Mouse (Mus musculus) gonadal fat pad, adult 2 months (tissue): ENCODE measurements around the gene Renbp. TPM values are rescaled to one million over a fixed set of nuclear protein-coding genes. Genes with fewer than 3 reads are reported as not detected.

Experiments used
- DNase-seq: peaks from one replicate; pipeline ENCODE4 v3.0.0-alpha.2; 2012; ENCODE audit warnings: low read depth
- polyA plus RNA-seq: library from polyadenylated mRNA; depleted of rRNA; stranded (reverse); fragments of >200 nt; gene quantifications from 2 replicates; pipeline ENCODE4 v1.2.3, GENCODE M21; 2012; rRNA removed

The Renbp gene
- 33.3 and 35.8 TPM in 2 replicates for polyA plus RNA-seq

DNA sequence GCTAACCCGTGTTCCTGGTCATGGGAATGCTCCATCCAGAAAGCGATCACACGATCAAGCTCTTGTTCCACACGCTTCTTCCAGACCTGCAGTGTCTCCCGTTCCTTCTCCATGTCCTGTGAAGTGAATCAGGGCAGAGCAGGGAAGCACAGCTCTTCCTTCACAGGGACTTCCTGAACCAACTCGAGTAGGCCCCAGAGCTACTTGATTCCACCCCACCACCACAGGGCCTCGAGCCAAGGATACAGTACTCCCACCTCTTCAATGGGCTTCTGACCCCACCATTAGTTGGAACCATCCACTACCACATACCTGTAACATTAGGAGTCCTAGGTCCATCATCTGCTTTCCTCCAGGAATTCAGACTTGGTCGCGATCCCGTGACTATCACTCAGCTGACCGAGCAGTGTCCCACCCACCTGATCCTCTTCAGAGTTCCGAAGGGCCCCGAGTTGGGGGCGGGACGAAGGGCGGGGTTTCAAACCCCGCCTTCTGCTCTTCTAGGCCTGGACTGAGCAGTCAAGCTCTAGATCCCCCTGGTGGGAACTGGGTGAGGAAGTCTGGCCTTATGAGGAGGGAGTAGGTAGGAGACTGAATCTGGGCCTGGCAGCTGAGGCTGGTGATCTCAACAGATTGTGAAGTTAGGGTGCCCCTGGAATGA is at the start of gene Renbp:
Gene Renbp, minus strand, starts transcription at position 449 of the 661 bp plus-strand sequence.
- no peak for DNase-seq

DNA sequence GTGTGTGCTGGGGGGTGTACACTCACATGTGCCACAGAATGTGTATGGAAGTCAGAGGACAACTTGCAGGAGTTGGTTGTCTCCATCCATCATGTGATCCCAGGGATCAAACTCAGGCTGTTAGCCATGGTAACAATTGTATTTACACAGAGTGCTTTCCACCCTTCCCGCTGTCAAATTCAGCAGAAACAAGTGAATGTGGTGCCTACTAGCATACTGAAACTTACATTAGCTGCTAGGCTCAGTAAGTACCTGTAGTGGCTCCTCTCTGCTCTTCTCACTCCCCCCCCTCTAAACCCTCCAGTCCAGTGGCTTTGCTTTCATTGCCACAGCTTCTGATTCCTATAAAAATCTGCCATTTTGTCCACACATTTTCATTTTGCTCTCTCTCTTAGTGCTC is 47.1 kb upstream of the Renbp start:
- no peak for DNase-seq

DNA sequence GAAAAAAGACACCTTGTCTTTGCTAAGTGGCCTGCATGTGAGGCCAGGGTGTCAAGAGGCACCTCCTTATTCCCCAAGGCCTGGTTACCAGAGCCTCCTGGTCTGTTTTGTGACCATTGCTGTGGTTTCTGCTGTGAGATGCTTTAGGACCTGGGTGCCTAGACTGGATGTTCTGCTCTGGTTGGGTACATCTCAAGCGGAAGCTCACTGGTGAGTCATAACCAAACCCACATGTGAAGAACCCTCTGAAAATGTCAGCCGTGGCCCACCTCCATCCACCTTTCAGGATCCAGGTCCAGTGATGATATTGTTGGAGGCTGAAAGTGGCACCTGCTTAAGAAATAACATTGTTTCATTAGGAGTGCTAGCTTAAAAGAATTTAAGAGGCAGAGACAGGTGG is 45.6 kb upstream of the Renbp start:
- no peak for DNase-seq

DNA sequence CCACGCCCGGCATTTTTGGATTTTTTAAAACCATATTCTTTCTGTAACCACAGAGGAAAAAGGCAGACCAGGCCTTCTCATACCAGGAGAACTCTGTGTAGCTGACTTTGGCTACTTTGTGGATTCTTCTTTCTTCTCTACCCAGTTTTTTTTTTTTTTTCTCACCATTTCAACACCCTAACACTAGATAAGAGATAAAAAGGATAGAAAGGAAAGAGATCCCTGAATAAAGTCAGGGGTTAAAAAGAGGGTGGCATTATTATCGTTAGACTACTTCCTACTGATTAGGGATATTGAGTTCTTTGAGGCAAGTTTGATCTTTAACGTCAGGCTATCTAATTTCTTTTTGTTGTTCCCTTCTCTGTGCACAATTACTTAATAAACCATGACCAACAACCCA is 42.1 kb upstream of the Renbp start:
- DNase-seq = no peak

DNA sequence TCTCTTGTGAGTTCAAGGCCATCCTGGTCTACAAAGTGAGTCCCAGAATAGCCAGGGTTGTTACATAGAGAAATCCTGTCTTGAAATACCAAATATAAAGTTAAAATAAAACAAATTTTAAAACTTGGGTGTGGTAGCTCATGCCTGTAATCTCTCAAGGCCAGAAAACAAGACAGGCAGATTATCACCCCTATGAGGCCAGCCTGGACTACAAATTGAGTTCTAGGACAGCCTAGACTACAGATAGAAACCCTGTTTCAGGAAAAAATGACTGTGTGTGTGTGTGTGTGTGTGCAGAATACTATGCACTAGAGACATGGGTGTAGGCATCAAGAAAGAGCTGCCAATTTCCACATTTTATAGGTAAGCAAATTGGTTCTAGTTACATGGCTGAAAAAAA is 40.1 kb upstream of the Renbp start:
- DNase-seq = no peak

DNA sequence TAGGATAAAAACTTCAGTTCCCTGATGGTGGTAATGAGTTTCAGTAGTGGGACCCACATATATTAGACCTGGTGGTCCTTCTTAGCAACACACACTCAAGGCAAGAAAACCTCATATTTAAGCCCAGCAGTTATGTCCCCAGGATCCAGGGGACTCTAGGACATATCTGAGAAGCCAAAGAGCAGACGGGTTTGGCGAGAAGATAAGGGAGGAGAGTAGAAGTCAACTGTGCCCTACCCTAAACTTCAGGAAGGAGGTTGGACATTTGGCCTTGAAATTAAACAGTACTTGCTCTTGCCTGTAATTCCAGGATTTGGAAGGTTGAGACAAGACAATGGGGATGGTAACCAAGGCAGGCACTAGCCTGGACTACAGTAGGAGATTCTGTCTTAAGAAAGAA is 39.1 kb upstream of the Renbp start:
- DNase-seq = no peak

DNA sequence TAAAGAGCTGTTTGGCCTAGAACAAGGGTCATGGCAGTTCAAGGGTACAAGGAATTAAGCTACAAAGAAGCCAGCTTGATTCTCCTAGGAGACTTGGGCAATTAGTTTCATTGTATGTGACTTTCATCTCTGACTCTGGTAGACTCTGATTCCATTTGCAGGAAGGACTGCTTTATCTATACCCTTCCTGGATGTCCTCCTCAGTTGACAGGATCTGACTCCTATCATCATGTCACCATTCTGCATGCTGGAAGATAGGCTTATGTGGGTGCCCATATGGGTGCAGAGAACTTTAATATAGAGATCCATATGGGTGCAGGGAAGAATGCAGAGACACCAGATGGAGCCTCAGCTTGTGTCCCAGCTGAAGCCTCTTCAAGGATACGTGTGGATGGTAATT is 38.5 kb upstream of the Renbp start:
- no peak for DNase-seq

DNA sequence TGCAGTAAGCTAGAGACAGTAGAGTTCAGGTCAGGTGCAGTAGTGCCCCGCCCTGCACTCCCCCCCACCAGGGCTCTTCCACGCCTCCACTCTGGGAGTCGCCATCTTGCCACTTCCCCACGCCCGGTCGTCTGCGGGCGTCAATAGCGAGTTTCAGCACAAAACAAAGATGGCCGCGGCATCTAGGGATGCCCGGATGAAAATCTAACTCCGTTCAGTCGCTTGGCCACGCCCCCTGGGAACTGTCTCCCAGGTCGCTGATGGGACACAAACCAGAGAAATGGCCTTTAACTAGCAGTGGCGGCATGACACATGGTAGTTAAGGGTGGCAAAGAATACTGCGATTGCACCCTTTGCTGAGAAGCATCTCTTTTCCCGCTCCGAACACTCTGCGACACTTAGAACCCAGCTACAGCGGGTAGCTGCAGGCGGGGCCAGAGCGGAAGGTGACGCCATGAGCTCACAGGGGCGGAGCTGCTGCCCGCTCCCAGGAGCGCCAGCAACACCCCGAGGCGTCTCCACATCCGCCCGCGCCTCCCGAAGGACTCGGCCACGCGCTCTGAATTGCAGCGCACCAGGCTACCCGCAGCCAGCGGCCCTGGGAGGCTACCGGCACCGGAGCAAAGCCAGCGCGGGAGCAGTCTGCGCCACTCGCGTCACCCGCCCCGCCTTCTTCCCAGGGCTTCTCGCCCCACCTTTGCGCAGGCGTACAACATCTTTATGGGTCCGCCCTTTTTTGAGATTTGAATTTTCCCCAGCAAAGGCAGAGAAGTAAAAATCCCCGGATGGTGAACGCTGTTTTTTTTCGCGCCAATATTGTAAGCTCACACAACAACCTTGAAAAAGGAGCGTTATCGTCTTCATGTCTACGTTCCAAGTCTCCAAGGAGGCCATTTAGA is 36.8 kb upstream of the Renbp start:
- DNase-seq = peak; percentile 50

DNA sequence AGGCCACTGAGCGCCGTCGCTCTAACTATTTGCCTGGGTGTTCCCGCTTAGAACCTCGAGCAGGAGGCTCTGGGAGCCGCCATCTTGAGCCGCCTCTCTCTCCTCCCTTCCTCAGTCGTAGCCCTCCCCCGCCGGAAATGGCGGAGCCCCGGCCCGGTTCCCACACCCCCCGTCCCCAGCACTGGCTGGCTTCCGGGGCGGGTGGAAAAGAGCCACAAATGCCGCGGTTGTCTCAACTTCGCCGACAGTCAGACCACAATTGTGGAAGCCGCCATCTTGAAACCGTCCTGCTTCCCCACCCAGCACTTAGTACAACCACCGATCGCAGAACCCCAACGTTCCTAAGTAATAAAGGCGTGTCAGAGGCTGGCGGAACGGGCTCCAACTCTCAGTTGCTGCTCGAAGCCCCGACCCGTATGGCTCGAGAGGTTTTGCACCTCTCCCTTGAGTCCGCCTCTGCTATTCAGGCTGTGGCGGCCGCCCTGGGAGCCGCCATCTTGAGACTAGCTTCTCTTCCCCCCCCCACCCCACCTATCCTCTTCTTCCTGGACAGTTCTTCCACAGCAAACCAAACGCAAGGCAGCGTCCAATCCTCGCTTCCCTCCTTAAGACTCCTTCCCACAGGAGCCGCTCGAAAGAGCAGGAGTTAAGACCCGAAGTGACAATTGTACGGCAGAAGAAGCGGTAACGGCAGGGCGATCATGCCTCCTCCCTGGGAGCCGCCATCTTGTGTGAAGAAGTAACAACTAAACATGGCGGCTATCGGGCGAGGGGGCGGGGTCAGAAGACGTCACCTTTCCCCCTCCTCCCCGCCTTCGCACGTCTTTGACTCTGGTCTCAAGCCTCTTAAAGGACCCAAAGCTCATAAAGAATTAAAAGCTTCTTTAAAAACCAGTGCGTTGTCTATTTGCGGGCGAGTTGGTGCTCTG is 35.9 kb upstream of the Renbp start, which contains the start of gene Hcfc1:
Gene Hcfc1, minus strand, starts transcription at position 110 of the 929 bp plus-strand sequence.
- DNase-seq = no peak

DNA sequence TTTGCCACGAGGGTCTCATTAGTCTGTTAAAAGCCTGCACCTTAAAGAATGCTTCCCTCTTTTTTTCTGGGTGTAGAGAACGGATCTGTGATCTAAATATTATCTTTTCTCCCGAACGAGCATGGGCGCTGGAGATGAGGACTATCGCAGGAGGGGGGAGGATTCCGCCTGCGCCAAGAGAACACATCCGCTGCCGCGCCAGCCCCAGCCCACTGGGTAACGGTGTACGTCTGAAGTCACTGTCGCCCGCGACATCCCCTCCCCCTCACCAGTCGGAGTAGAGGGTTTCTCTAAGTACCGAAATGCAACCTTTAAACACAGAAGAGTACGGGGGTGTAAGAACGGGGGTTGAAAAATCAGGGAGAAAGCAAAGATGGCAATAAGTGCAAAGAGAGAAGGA is 34.7 kb upstream of the Renbp start:
- DNase-seq = no peak

DNA sequence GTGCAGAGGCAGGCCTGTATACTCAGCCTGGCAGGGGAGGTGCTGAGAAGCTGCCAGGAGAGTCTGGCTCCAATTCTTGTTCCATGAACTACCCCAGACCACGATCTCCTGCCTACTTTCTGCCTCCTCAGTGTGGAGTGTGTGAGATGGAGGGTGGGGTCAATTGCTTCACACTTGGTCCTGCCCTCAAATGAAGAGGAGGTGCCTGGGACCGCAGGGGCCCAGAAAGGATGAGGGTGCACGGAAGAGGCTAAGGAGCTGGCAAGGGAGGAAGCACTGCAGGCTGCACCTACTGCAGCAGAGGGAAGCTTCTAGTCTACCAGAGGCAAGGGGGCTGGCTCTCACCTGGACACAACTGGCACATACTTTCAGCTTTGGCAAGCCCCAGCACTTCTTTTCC is 33.7 kb upstream of the Renbp start:
- no peak for DNase-seq

DNA sequence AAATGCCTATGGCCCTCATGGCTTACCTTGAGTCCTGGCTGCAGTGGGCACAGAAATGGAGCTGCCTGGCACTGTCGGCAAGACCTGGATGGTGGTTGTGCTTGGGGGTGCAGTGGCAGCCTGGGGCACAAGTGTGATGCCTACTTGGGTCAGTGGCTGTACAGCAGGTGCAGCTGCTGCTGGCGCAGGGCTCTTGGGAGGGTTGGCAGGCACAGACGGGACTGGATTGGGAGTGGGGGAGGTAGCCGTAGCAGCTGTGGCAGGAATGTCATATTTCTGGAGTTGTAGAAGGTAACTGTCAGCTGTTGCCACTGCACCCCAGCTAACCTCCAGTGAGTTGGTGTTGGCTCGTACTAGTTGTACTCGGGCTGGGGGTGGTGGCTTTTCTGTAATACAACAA is 24.3 kb upstream of the Renbp start:
- DNase-seq = no peak

DNA sequence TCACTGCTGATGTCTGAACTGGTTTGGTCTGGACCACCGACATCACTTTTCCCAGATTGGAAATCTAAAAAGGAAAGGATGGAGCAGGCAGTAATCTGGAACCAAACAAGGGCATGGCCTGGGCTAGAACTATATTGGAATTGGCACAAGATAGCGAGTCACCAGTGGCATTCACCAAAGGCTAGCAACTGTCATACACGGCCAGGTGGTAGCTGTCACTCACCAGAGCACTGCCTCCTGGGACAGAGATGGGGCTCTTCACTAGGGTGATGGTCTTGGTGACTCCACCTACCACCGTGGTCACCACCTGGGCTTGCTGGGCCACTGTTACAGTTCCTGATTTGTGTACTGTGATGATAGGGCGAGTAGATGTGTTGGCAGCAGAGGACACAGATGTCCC is 22.0 kb upstream of the Renbp start:
- DNase-seq = no peak

DNA sequence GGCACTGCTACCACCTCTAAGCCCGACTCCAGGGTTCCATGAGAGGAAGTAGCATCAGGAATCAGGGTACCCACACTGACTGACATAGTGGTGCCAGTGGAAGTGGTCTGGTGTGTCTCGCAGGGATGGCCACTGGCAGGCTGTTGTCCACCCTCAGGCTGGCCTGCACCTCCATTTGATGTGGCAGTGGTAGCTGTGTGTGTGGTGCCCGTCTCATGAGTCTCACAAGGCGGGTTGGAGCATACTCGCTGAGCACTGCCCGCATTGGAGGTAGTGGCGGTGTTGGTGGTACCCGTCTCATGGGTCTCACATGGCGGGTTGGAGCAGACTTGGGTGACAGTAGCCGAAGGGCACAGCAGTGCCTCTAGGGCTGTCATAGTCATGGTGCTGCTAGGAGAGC is 18.7 kb upstream of the Renbp start:
- DNase-seq = no peak

DNA sequence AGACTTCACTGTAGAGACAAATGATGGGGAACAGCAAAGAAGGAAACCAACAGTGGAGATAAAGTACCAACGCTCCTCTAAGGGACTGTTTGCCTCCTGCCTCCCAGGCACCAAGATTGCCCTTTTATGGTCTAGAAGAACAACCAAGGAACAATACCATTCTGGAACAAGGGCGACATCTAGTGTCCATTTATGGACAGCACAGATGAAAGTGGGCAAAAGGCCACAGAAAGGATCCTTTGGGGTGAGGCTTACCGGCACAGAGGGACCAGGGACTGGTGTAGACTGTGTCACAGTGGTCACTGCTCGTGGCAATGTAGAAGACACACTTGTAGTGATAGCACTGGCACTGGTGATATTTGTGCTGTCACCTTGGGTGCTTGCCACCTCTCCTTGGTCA is 18.0 kb upstream of the Renbp start:
- DNase-seq = no peak

DNA sequence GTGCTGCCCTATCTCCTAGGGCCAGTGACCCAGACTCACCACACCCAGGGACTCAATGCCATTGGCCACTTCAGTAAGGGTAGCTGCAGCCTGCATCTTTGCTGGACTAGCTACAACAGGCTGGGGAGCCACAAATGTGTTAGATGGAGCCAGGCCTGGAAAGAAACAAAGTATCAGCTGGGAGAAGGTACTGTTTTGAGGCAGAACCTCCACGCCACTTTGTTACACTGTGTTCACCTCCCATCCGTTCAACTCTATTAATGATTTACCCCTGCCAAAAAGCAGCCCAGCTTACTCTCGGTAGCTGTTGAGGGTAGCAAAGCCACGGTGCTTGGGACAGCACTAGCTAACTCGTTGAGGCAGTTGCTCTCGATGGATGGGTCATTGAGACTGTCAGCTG is 16.2 kb upstream of the Renbp start:
- DNase-seq = no peak

DNA sequence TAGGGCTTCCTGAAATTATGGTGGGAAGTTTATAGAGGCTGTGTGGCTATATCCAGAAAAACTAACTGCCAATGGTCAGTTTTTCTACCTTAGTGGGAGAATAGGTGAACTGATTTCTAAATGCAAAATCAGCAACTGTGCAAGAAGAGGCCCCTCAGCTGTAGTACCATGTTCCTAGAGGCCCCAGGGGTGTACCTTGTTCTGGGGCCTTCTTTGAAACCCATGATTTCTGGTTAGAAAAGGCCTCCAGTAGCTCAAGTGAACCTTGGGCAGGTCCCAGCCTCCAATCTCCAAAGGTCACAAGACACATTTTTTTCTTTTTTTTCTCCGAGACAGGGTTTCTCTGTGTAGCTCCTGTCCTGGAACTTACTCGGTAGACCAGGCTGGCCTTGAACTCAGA is 11.6 kb upstream of the Renbp start:
- no peak for DNase-seq

DNA sequence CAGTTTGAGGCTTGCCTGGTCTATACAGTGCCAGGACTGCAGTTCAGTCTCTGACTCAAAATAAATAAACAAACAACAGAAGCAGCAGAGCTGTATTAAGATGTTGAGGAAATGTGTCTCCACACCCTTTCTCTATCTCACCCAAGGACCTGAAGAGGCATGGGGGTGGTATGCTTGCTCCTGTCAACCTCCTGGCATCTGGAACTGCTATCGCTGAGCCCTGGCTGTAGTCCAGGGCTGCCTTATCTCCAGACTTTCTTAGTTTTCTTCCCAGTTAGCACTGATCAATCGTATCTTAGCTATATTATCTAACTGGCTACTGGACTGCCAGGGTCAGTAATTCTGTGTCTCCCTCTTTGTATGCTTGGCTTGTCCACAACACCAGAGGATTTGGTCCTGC is 11.2 kb upstream of the Renbp start:
- no peak for DNase-seq

DNA sequence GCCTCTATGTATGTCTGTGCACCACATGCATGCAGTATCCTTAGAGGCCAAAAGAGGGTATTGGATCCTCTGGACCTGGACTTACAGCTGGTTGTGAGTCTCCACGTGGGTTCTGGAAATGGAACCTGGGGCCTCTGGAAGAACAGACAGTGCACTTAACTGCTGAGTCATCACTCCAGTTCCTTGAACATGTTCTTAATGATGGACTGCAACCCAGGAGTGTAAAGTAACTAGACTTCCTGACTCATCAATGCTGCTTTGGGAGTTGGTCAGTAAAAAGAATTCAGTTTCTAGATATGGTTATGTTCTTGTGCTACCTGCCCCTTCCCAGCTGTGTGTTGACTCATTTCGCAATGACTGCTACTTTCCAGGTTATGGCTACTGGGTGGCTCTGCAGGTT is 1.2 kb upstream of the Renbp start:
- DNase-seq = no peak

DNA sequence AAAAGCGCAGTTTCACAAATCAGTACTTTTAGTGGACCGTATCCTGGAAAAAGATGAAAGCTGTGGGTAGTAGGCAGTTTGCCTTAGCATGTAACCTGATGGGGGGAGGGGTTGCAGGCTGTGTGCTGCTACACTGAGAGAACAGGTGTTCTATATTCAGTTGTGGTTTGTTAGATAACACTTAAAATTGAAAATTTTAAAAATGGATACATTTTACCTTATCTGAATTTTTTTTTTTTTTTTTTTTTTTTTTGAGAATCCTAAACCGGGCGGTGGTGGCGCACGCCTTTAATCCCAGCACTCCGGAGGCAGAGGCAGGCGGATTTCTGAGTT is 8.1 kb downstream of the Renbp start:
- DNase-seq = no peak

DNA sequence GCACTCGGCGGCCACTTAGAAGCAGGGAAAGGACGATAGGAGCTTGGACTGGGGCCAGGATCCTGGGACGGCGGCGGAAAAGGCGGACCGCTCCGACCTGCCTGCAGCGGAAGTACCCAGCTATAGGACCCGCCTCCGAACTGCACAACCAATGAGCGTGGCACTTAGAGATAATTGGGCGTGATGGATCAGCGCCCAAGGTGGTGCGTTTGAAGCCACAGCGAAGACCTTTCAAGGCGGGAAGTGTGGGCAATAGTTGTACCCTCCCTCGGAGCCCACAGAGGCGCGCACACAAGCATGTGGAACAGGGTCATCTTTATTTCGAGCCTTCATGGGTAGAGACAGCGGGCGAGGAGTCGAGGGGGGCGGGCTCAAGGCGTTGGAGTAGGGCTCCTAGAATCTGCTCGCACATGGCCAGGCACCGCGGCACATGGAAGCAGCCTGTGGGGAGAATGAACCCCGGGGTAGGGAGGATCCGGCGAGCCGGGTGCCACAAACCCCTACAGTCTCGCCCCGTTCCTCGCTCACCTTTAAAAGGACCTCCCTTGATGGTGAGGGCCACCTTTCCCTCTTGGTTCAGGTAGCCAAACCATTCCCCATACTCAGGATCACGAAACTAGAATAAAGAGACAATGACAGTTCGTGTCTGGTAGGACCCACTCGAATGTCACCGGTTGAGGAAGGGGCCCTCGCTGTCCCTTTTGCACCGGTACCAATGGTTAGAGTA is 8.7 kb downstream of the Renbp start, which contains the start of the genes Arhgap4 and Naa10:
Gene Arhgap4, minus strand, starts transcription at position 48 of the 727 bp plus-strand sequence.
Gene Naa10, minus strand, starts transcription at position 122 of the 727 bp plus-strand sequence.
- DNase-seq = no peak
